8 mouse cellular contexts compared by ENCODE assay signal in the genomic region with DNA sequence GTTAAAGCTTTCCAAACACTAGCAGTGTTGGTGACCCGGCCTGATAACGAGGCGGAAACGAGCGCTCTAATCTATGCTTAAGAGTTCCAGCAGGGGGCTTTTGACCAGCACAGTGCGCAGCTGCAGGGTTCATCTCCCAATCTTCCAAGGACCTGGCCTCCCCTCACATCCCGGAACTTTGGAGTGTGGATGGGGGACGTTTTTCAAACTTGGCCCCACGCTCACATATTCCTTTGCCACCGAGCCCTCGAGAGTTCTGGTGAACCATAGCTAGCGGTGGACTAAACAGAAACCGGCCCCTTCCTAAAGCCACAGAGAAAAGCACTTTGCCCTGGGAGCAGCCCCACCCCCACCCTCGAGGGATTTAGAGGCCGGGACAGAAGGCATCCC. TPM values are rescaled to one million over a fixed set of nuclear protein-coding genes. Genes with fewer than 3 reads are reported as not detected.
A peak's percentile ranks its signal among the peaks of the same experiment; 100 is the strongest.
DNase-seq lines count a peak whose midpoint lies in the region; ATAC-seq and TF ChIP-seq lines count a peak whose summit lies in the region.

No protein-coding gene starts in this region.

- peak overlapping the region; percentile 53 for H3K9ac ChIP-seq in intestine, embryonic 15.5 days
- peak overlapping the region; percentile 57 for H3K9ac ChIP-seq in lung, embryonic 14.5 days
- H3K9ac ChIP-seq in neural tube, embryonic 14.5 days (replicated peaks; ENCODE audit: low read depth, low read length) = no peak overlapping the region

- H3K4me1 ChIP-seq in intestine, embryonic 15.5 days (replicated peaks) = peaks cover 3% of the 10 kb centered on the region; the same call in 1 of the 2 replicates
- H3K4me1 ChIP-seq in lung, embryonic 14.5 days (ENCODE audit: insufficient read depth) = no peaks in the 10 kb centered on the region
- H3K4me1 ChIP-seq in neural tube, embryonic 14.5 days (ENCODE audit: control insufficient read depth, insufficient read depth, low read length) = no peaks in the 10 kb centered on the region

- no peaks in the 10 kb centered on the region for H3K36me3 ChIP-seq in intestine, embryonic 15.5 days
- H3K36me3 ChIP-seq in lung, embryonic 14.5 days (ENCODE audit: insufficient read depth) = no peaks in the 10 kb centered on the region
- no peaks in the 10 kb centered on the region for H3K36me3 ChIP-seq in neural tube, embryonic 14.5 days (ENCODE audit: control insufficient read depth, insufficient read depth, low read length)

- intact Hi-C loops in gastrocnemius, postnatal 14 days (cut with DNase I; ENCODE audit: low total_unique reads) = no loop called here

- no peaks in the 10 kb centered on the region for H3K9me3 ChIP-seq in intestine, embryonic 15.5 days
- H3K9me3 ChIP-seq in lung, embryonic 14.5 days (ENCODE audit: low read depth, low read length) = no peaks in the 10 kb centered on the region
- no peaks in the 10 kb centered on the region for H3K9me3 ChIP-seq in neural tube, embryonic 14.5 days (ENCODE audit: control insufficient read depth, low read length)

- peaks cover 19% of the 10 kb centered on the region for H3K27me3 ChIP-seq in intestine, embryonic 15.5 days (replicated peaks)
- peaks cover 30% of the 10 kb centered on the region for H3K27me3 ChIP-seq in lung, embryonic 14.5 days (ENCODE audit: insufficient read depth, low read length)
- H3K27me3 ChIP-seq in neural tube, embryonic 14.5 days (ENCODE audit: control insufficient read depth, insufficient read depth, low read length) = peaks cover 26% of the 10 kb centered on the region

- peak overlapping the region; percentile 93 for H3K4me2 ChIP-seq in intestine, embryonic 15.5 days (replicated peaks)
- peak overlapping the region; percentile 93 for H3K4me2 ChIP-seq in lung, embryonic 14.5 days
- peak overlapping the region; percentile 62 for H3K4me2 ChIP-seq in neural tube, embryonic 14.5 days (ENCODE audit: low read depth, low read length)

- peak; percentile 74 for TF ChIP-seq CTCF in lung, embryonic 14.5 days (IDR thresholded peaks at IDR 0.05; ENCODE audit: low read depth)

- no peak overlapping the region for H3K27ac ChIP-seq in intestine, embryonic 15.5 days
- H3K27ac ChIP-seq in lung, embryonic 14.5 days (ENCODE audit: low read depth) = no peak overlapping the region
- no peak overlapping the region for H3K27ac ChIP-seq in neural tube, embryonic 14.5 days (ENCODE audit: low read depth, low read length)

- peak overlapping the region; percentile 58 for H3K4me3 ChIP-seq in intestine, embryonic 15.5 days (replicated peaks)
- H3K4me3 ChIP-seq in lung, embryonic 14.5 days (ENCODE audit: low read depth, low read length) = peak overlapping the region; percentile 44
- peak overlapping the region; percentile 27 for H3K4me3 ChIP-seq in neural tube, embryonic 14.5 days (ENCODE audit: low read depth, low read length)

- ATAC-seq in intestine, embryonic 15.5 days = peak; percentile 86
- peak; percentile 83 for ATAC-seq in lung, embryonic 14.5 days (ENCODE audit: insufficient read depth)
- ATAC-seq in neural tube, embryonic 14.5 days (ENCODE audit: low read depth) = peak; percentile 69; the same call in 1 of the 2 replicates

- peak; percentile 69 for DNase-seq in adrenal gland, adult 2 months
- no peak for DNase-seq in adrenal gland, adult 8-10 months
- DNase-seq in adrenal gland, postnatal 36 days = peak; percentile 63 to 77
- peak; percentile 59 for DNase-seq in gastrocnemius, postnatal 14 days
- peak; percentile 86 for DNase-seq in lung, embryonic 14.5 days
- no peak for DNase-seq in right cerebral cortex, postnatal 25 days

- WGBS in intestine, embryonic 15.5 days = under 1% methylated on average over 15 of the region's 15 CpGs
- WGBS in lung, embryonic 14.5 days = 1% methylated on average over 15 of the region's 15 CpGs
- 1% methylated on average over 15 of the region's 15 CpGs for WGBS in neural tube, embryonic 14.5 days

RNA-seq across cellular contexts. Expression of a gene that starts 6.3 kb away (rescaled TPM):
- total RNA-seq in adrenal gland, adult 2 months (2021) = not detected
- polyA plus RNA-seq in adrenal gland, adult 2 months (2012; rRNA removed) = 0.10 and 0.22 TPM in 2 replicates
- total RNA-seq in adrenal gland, adult 8-10 months (2022) = not detected
- not detected for total RNA-seq in adrenal gland, postnatal 36 days (2021)
- not detected for total RNA-seq in gastrocnemius, postnatal 14 days (2021)
- polyA plus RNA-seq in intestine, embryonic 15.5 days (2015; fragmentation: Nextera tagmentation; extraction: Ambion mirVana) = not detected in 2 replicates
- 0.14 TPM in 1 of 2 replicates, not detected in the other for polyA plus RNA-seq in lung, embryonic 14.5 days (2014; fragmentation: Nextera tagmentation; extraction: Ambion mirVana)
- polyA plus RNA-seq in neural tube, embryonic 14.5 days (2014; fragmentation: Nextera tagmentation; extraction: Ambion mirVana) = not detected in 2 replicates

RNA-seq across cellular contexts. Expression of a gene that starts 28.7 kb away (rescaled TPM):
- total RNA-seq in adrenal gland, adult 2 months (2021) = not detected
- 0.19 and 0.80 TPM in 2 replicates for polyA plus RNA-seq in adrenal gland, adult 2 months (2012; rRNA removed)
- total RNA-seq in adrenal gland, adult 8-10 months (2022) = 1 to 10 TPM in 1 of 4 experiments, under 1 TPM in 2, not detected in 1; 0.31 to 1.1 (median 0.83) TPM
- total RNA-seq in adrenal gland, postnatal 36 days (2021) = not detected
- total RNA-seq in gastrocnemius, postnatal 14 days (2021) = not detected
- polyA plus RNA-seq in intestine, embryonic 15.5 days (2015; fragmentation: Nextera tagmentation; extraction: Ambion mirVana) = 0.15 and 0.24 TPM in 2 replicates
- polyA plus RNA-seq in lung, embryonic 14.5 days (2014; fragmentation: Nextera tagmentation; extraction: Ambion mirVana) = 0.30 and 0.37 TPM in 2 replicates
- 0.46 and 1.4 TPM in 2 replicates for polyA plus RNA-seq in neural tube, embryonic 14.5 days (2014; fragmentation: Nextera tagmentation; extraction: Ambion mirVana)

RNA-seq across cellular contexts. Expression of a gene that starts 42.5 kb away (rescaled TPM):
- total RNA-seq in adrenal gland, adult 2 months (2021) = 1 to 10 TPM; 1.9 to 3.3 TPM
- polyA plus RNA-seq in adrenal gland, adult 2 months (2012; rRNA removed) = 3.4 and 3.5 TPM in 2 replicates
- total RNA-seq in adrenal gland, adult 8-10 months (2022) = 1 to 10 TPM; 1.8 to 5.9 (median 4.4) TPM
- total RNA-seq in adrenal gland, postnatal 36 days (2021) = 1 to 10 TPM in 1 of 2 experiments, under 1 TPM in 1; 0.69 to 4.6 TPM
- under 1 TPM; 0.59 to 0.75 TPM for total RNA-seq in gastrocnemius, postnatal 14 days (2021)
- 1.3 and 2.2 TPM in 2 replicates for polyA plus RNA-seq in intestine, embryonic 15.5 days (2015; fragmentation: Nextera tagmentation; extraction: Ambion mirVana)
- polyA plus RNA-seq in lung, embryonic 14.5 days (2014; fragmentation: Nextera tagmentation; extraction: Ambion mirVana) = 1.7 and 2.0 TPM in 2 replicates
- polyA plus RNA-seq in neural tube, embryonic 14.5 days (2014; fragmentation: Nextera tagmentation; extraction: Ambion mirVana) = 3.2 and 3.3 TPM in 2 replicates

RNA-seq across cellular contexts. Expression of a gene that starts 55.4 kb away (rescaled TPM):
- total RNA-seq in adrenal gland, adult 2 months (2021) = under 1 TPM; 0.59 to 0.66 TPM
- polyA plus RNA-seq in adrenal gland, adult 2 months (2012; rRNA removed) = 0.53 and 0.54 TPM in 2 replicates
- 1 to 10 TPM in 3 of 4 experiments, under 1 TPM in 1; 0.93 to 3.0 (median 2.4) TPM for total RNA-seq in adrenal gland, adult 8-10 months (2022)
- total RNA-seq in adrenal gland, postnatal 36 days (2021) = under 1 TPM; 0.50 to 0.56 TPM
- total RNA-seq in gastrocnemius, postnatal 14 days (2021) = under 1 TPM; 0.04 to 0.08 TPM
- polyA plus RNA-seq in intestine, embryonic 15.5 days (2015; fragmentation: Nextera tagmentation; extraction: Ambion mirVana) = 0.13 and 0.24 TPM in 2 replicates
- 0.45 and 0.53 TPM in 2 replicates for polyA plus RNA-seq in lung, embryonic 14.5 days (2014; fragmentation: Nextera tagmentation; extraction: Ambion mirVana)
- polyA plus RNA-seq in neural tube, embryonic 14.5 days (2014; fragmentation: Nextera tagmentation; extraction: Ambion mirVana) = 18.8 and 28.5 TPM in 2 replicates

Comparison
In these comparisons a context has a peak if more than half of its experiments do, and no peak if none do; other contexts are left out.
1. DNase-seq: peak in adrenal gland, adult 2 months (single experiment), adrenal gland, postnatal 36 days (2 of 2), gastrocnemius, postnatal 14 days (single experiment) and lung, embryonic 14.5 days (single experiment); none in adrenal gland, adult 8-10 months (single experiment) and right cerebral cortex, postnatal 25 days (single experiment).
2. Peak in every context shown above with its lines, with median percentiles within 50 percentile points of each other: ATAC-seq, H3K4me2 ChIP-seq and H3K4me3 ChIP-seq.